In the genomic region with DNA sequence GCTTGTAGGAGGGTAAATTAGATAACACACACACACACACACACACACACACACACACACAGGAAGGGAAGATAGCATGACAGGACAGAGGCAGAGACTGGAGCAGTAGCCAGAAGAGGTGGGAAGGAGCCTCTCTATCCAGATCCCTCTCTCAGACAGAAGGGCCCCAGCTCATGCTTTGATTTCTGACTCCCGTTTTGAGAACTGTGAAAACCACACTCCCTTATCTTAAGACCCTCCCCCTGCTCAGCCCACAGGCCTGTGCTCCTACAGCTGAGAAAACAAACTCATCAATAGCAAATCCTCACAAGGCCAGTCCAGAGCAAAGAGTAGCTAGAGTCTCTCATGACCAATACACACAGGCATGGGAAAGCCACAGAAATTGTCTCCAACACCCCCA, we compare ENCODE assay signal across 17 mouse cellular contexts. TPM values are rescaled to one million over a fixed set of nuclear protein-coding genes. Genes with fewer than 3 reads are reported as not detected.
DNase-seq lines count a peak whose midpoint lies in the region; ATAC-seq and TF ChIP-seq lines count a peak whose summit lies in the region.
"Had no signal": no experiment of that assay in that cellular context is flagged by ENCODE, and none has a peak within 500 bp of the region (broad histone marks: within the 10 kb centered on the region; RNA-seq: fewer than 3 reads in every experiment).

No protein-coding gene starts in this region.

- 0% methylated on average over 1 of the region's 1 CpGs for WGBS in heart, embryonic 16.5 days
- WGBS in midbrain, embryonic 10.5 days: 21% methylated on average over 1 of the region's 1 CpGs
- WGBS in midbrain, postnatal 0 days: 23% methylated on average over 1 of the region's 1 CpGs
- WGBS in embryonic facial prominence, embryonic 12.5 days: 8% methylated on average over 1 of the region's 1 CpGs
- 4% methylated on average over 1 of the region's 1 CpGs for WGBS in stomach, embryonic 16.5 days

- no peak overlapping the region for H3K4me3 ChIP-seq in heart, embryonic 16.5 days (ENCODE audit: low read length)
- H3K4me3 ChIP-seq in midbrain, embryonic 10.5 days: no peak overlapping the region
- H3K4me3 ChIP-seq in midbrain, postnatal 0 days (ENCODE audit: low read depth, low read length): no peak overlapping the region
- H3K4me3 ChIP-seq in embryonic facial prominence, embryonic 12.5 days: no peak overlapping the region
- no peak overlapping the region for H3K4me3 ChIP-seq in stomach, embryonic 16.5 days (replicated peaks; ENCODE audit: low read length)
- H3K4me3 ChIP-seq: heart, adult 2 months; limb, embryonic 12.5 days; liver, embryonic 15.5 days; neural tube, embryonic 13.5 days had no signal

- H3K9me3 ChIP-seq in heart, embryonic 16.5 days (replicated peaks; ENCODE audit: control insufficient read depth, low read length): peaks cover 15% of the 10 kb centered on the region
- peaks cover 11% of the 10 kb centered on the region; the same call in 1 of the 2 replicates for H3K9me3 ChIP-seq in midbrain, embryonic 10.5 days (replicated peaks)
- 0 out of 2 replicates have a peak, but pooled peaks cover 9% of the 10 kb centered on the region for H3K9me3 ChIP-seq in midbrain, postnatal 0 days (ENCODE audit: low read length)
- 0 out of 2 replicates have a peak, but pooled peaks cover 4% of the 10 kb centered on the region for H3K9me3 ChIP-seq in embryonic facial prominence, embryonic 12.5 days
- 0 out of 2 replicates have a peak, but pooled peaks cover 3% of the 10 kb centered on the region for H3K9me3 ChIP-seq in stomach, embryonic 16.5 days (replicated peaks; ENCODE audit: control insufficient read depth, low read length)
- H3K9me3 ChIP-seq: liver, embryonic 15.5 days had no signal

- peaks cover 27% of the 10 kb centered on the region for H3K4me1 ChIP-seq in heart, embryonic 16.5 days (ENCODE audit: control insufficient read depth, insufficient read depth, low read length)
- H3K4me1 ChIP-seq in midbrain, embryonic 10.5 days: peaks cover 28% of the 10 kb centered on the region
- H3K4me1 ChIP-seq in midbrain, postnatal 0 days (ENCODE audit: insufficient read depth, low read length): no peaks in the 10 kb centered on the region
- H3K4me1 ChIP-seq in embryonic facial prominence, embryonic 12.5 days: peaks cover 34% of the 10 kb centered on the region
- peaks cover 17% of the 10 kb centered on the region for H3K4me1 ChIP-seq in stomach, embryonic 16.5 days (ENCODE audit: control insufficient read depth, insufficient read depth, low read length)

- 0 out of 2 replicates have a peak, but pooled peaks have one; percentile 33 for ATAC-seq in heart, embryonic 16.5 days (replicated peaks; ENCODE audit: extremely low read depth, insufficient read depth, low FRiP score)
- no peak for ATAC-seq in midbrain, postnatal 0 days (ENCODE audit: low FRiP score)
- peak; percentile 24; the same call in 1 of the 2 replicates for ATAC-seq in embryonic facial prominence, embryonic 12.5 days (ENCODE audit: insufficient number of reproducible peaks, insufficient read depth, low FRiP score, low TSS enrichment)
- ATAC-seq in stomach, embryonic 16.5 days (ENCODE audit: insufficient read depth, low FRiP score): 0 out of 2 replicates have a peak, but pooled peaks have one; percentile 21
- ATAC-seq: forebrain, postnatal 0 days; lung, postnatal 0 days had no signal

- no peak for TF ChIP-seq CTCF in midbrain, postnatal 0 days (IDR thresholded peaks at IDR 0.05)

- H3K9ac ChIP-seq in heart, embryonic 16.5 days (ENCODE audit: low read length): no peak overlapping the region
- H3K9ac ChIP-seq in midbrain, postnatal 0 days (replicated peaks; ENCODE audit: low read length, poor library complexity, severe bottlenecking): no peak overlapping the region
- no peak overlapping the region for H3K9ac ChIP-seq in embryonic facial prominence, embryonic 12.5 days
- no peak overlapping the region for H3K9ac ChIP-seq in stomach, embryonic 16.5 days (ENCODE audit: low read length)
- H3K9ac ChIP-seq: forebrain, postnatal 0 days; limb, embryonic 12.5 days; liver, embryonic 15.5 days; neural tube, embryonic 13.5 days had no signal

- H3K4me2 ChIP-seq in heart, embryonic 16.5 days (ENCODE audit: low read depth, low read length): no peak overlapping the region
- no peak overlapping the region for H3K4me2 ChIP-seq in midbrain, postnatal 0 days (ENCODE audit: low read depth, low read length, poor library complexity, severe bottlenecking)
- no peak overlapping the region for H3K4me2 ChIP-seq in embryonic facial prominence, embryonic 12.5 days (replicated peaks)
- no peak overlapping the region for H3K4me2 ChIP-seq in stomach, embryonic 16.5 days (ENCODE audit: low read depth, low read length)
- H3K4me2 ChIP-seq: limb, embryonic 12.5 days; liver, embryonic 15.5 days; neural tube, embryonic 13.5 days had no signal

- no peak for DNase-seq in heart, adult 8-10 months (ENCODE audit: low spot score)
- no peak for DNase-seq in midbrain, embryonic 10.5 days (ENCODE audit: low spot score)
- DNase-seq in midbrain, postnatal 0 days (ENCODE audit: low spot score): no peak
- no peak for DNase-seq in adrenal gland, postnatal 4 days (ENCODE audit: low spot score in 2 of 2)
- DNase-seq: cerebellum, adult 9-11 months; forebrain, postnatal 0 days; heart, adult 2 months; kidney, postnatal 14 days; right cerebral cortex, postnatal 14 days; thymus, postnatal 36 days had no signal

- peak overlapping the region; percentile 39; the same call in 1 of the 2 replicates for H3K27ac ChIP-seq in heart, embryonic 16.5 days (ENCODE audit: low read length)
- peak overlapping the region; percentile 9 for H3K27ac ChIP-seq in midbrain, embryonic 10.5 days (replicated peaks)
- no peak overlapping the region for H3K27ac ChIP-seq in midbrain, postnatal 0 days (ENCODE audit: low read depth, low read length)
- no peak overlapping the region for H3K27ac ChIP-seq in embryonic facial prominence, embryonic 12.5 days
- no peak overlapping the region for H3K27ac ChIP-seq in stomach, embryonic 16.5 days (ENCODE audit: low read length)
- H3K27ac ChIP-seq: heart, adult 2 months; limb, embryonic 12.5 days; liver, embryonic 15.5 days; neural tube, embryonic 13.5 days had no signal

- H3K36me3 ChIP-seq in heart, embryonic 16.5 days (ENCODE audit: control insufficient read depth, insufficient read depth): no peaks in the 10 kb centered on the region
- H3K36me3 ChIP-seq in midbrain, embryonic 10.5 days: no peaks in the 10 kb centered on the region
- no peaks in the 10 kb centered on the region for H3K36me3 ChIP-seq in midbrain, postnatal 0 days (ENCODE audit: insufficient read depth, low read length)
- H3K36me3 ChIP-seq in embryonic facial prominence, embryonic 12.5 days: no peaks in the 10 kb centered on the region
- no peaks in the 10 kb centered on the region for H3K36me3 ChIP-seq in stomach, embryonic 16.5 days (ENCODE audit: control insufficient read depth, insufficient read depth, low read length)
- H3K36me3 ChIP-seq: limb, embryonic 12.5 days; liver, embryonic 15.5 days; neural tube, embryonic 13.5 days had no signal

- no peaks in the 10 kb centered on the region for H3K27me3 ChIP-seq in heart, embryonic 16.5 days (ENCODE audit: control insufficient read depth, insufficient read depth, low read length)
- no peaks in the 10 kb centered on the region for H3K27me3 ChIP-seq in midbrain, embryonic 10.5 days (ENCODE audit: low read depth, poor library complexity, severe bottlenecking)
- no peaks in the 10 kb centered on the region for H3K27me3 ChIP-seq in midbrain, postnatal 0 days (ENCODE audit: insufficient read depth, low read length)
- no peaks in the 10 kb centered on the region for H3K27me3 ChIP-seq in embryonic facial prominence, embryonic 12.5 days
- no peaks in the 10 kb centered on the region for H3K27me3 ChIP-seq in stomach, embryonic 16.5 days (ENCODE audit: control insufficient read depth, insufficient read depth, low read length)
- H3K27me3 ChIP-seq: liver, embryonic 15.5 days; neural tube, embryonic 13.5 days had no signal

RNA-seq across cellular contexts. Expression of a gene that starts 26.2 kb away (rescaled TPM):
- polyA plus RNA-seq in heart, embryonic 16.5 days (2015; fragmentation: Nextera tagmentation; extraction: Ambion mirVana): 11.3 and 14.8 TPM in 2 replicates
- total RNA-seq in heart, adult 8-10 months (2022): 1 to 10 TPM; 2.5 to 4.3 (median 3.1) TPM
- 14.7 and 17.1 TPM in 2 replicates for polyA plus RNA-seq in midbrain, embryonic 10.5 days (2016; fragmentation: Nextera tagmentation; extraction: Ambion mirVana)
- 25.8 and 33.4 TPM in 2 replicates for total RNA-seq in midbrain, postnatal 0 days (2014; rRNA removed)
- 37.8 and 40.7 TPM in 2 replicates for polyA plus RNA-seq in midbrain, postnatal 0 days (2015; fragmentation: Nextera tagmentation; extraction: Ambion mirVana)
- 20.4 and 20.7 TPM in 2 replicates for polyA plus RNA-seq in embryonic facial prominence, embryonic 12.5 days (2016; fragmentation: Nextera tagmentation; extraction: Ambion mirVana)
- 29.8 and 31.1 TPM in 2 replicates for polyA plus RNA-seq in stomach, embryonic 16.5 days (2015; fragmentation: Nextera tagmentation; extraction: Ambion mirVana)
- 10 to 100 TPM; 15.3 to 17.6 TPM for total RNA-seq in adrenal gland, postnatal 4 days (2021)

Comparison
In these comparisons a context has a peak if more than half of its experiments do, and no peak if none do; other contexts are left out.
1. H3K27ac ChIP-seq: peak in heart, embryonic 16.5 days (single experiment) and midbrain, embryonic 10.5 days (single experiment); none in midbrain, postnatal 0 days (single experiment), embryonic facial prominence, embryonic 12.5 days (single experiment) and stomach, embryonic 16.5 days (single experiment).